Mouse (Mus musculus) megakaryocyte, embryonic 14.5 days (primary cell): ENCODE data around the gene Olfr654.

Experiments
- FLI1 ChIP-seq: IDR thresholded peaks from 2 replicates; pipeline ENCODE4 v1.6.1; 2012; ENCODE audit warnings: low read length, inconsistent platforms, mixed read lengths
- GATA1 ChIP-seq: IDR thresholded peaks from 3 replicates; pipeline ENCODE4 v1.6.1; 2012; ENCODE audit warnings: mixed read lengths, low read length, inconsistent platforms, borderline replicate concordance

GRCm38 (mm10) chr7:104601679-104602078, 14.9 kb downstream of the Olfr654 start, which contains the start of gene Olfr655:
- no peak for TF ChIP-seq GATA1
- no peak for TF ChIP-seq FLI1
